Mouse (Mus musculus): ENCODE measurements around the gene Syne2. TPM values are rescaled to one million over a fixed set of nuclear protein-coding genes. Genes with fewer than 3 reads are reported as not detected.

The Syne2 gene
- polyA plus RNA-seq, 1 experiment from 2014 or later: 137 TPM

DNA sequence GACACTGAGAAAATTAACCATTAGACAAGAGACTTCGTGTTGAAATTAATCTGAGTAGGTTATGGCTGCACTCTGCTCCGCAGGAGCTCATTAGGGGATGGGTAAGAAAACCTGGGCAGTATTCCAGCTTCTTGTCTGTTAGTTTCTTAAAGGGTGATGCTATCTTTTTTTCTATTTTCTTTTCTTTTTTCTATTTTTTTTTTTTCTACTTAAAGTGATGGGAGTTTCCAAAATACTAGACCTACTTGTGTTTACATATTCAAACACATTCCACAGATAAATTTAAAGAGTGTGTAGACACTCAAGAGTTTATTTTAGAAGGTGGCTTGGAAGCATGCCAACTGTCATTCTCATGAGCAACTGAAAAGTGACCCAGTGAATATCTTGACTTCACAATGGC lies 177.2 kb downstream of the Syne2 start:
- peaks cover 92% of the 10 kb centered on the region for H3K36me3 ChIP-seq (ENCODE audit: poor library complexity, severe bottlenecking)
- WGBS: 29% methylated on average over 2 of the region's 2 CpGs
- H3K9me3 ChIP-seq (replicated peaks): no peaks in the 10 kb centered on the region

GRCm38 (mm10) chr12:75997547-75997946 lies 179.6 kb downstream of the Syne2 start:
- ATAC-seq: no peak
- Histone ChIP-seq H3K27me3 (no peaks in the 10 kb centered on the region), H3K4me2 (no peak overlapping the region), H3K36me3 (ENCODE audit: poor library complexity, severe bottlenecking) (peaks cover 91% of the 10 kb centered on the region), H3K9ac (no peak overlapping the region), H3K27ac (no peak overlapping the region), H3K4me1 (no peaks in the 10 kb centered on the region), H3K9me3 (replicated peaks) (no peaks in the 10 kb centered on the region), H3K4me3 (no peak overlapping the region)
- WGBS: 95% methylated on average over 5 of the region's 5 CpGs

More for the DNA sequence above, 177.2 kb downstream of the Syne2 start:
- Histone ChIP-seq H3K9ac (no peak overlapping the region), H3K4me1 (no peaks in the 10 kb centered on the region), H3K27me3 (no peaks in the 10 kb centered on the region), H3K27ac (no peak overlapping the region), H3K4me2 (no peak overlapping the region), H3K4me3 (no peak overlapping the region)
- ATAC-seq: no peak

- no peak for ATAC-seq
- H3K9ac ChIP-seq: no peak overlapping the region
- no peaks in the 10 kb centered on the region for H3K9me3 ChIP-seq (replicated peaks)
- H3K4me3 ChIP-seq: no peak overlapping the region
- H3K4me1 ChIP-seq: no peaks in the 10 kb centered on the region
- H3K27me3 ChIP-seq: no peaks in the 10 kb centered on the region
- WGBS: 94% methylated on average over 2 of the region's 2 CpGs
- no peak overlapping the region for H3K27ac ChIP-seq
- H3K36me3 ChIP-seq (ENCODE audit: poor library complexity, severe bottlenecking): peaks cover 91% of the 10 kb centered on the region
- H3K4me2 ChIP-seq: no peak overlapping the region
Measured at GRCm38 (mm10) chr12:75998416-75998815, 180.5 kb downstream of the Syne2 start.

DNA sequence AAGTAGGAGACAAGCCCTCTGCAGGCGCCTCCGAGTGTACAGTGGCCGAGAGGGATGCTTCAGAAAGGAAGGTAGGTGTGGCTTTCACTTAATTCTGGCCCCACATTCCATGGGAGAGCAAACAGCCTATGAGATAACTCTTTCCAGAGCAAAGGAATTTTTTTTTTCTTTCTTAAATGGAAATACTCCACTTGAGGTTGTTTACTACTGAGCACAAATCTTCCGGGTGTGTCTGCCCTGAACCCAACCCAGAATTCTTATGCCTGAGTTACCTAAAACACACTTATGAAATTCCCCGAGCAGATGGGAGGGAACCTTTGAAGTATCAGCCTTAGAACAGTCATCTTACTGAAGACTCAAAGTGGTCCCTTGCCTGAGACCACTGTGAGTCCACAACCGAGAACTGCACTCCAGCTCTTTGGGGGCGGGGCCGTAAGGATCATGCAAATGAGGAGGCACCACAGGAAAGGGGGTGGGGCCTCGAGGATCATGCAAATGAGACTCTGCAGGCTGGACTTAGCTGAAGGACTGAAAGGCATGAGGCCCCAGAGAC lies 186.8 kb downstream of the Syne2 start:
- Histone ChIP-seq H3K27ac (no peak overlapping the region), H3K9me3 (replicated peaks) (no peaks in the 10 kb centered on the region)

GRCm38 (mm10) chr12:76008991-76009390 lies 191.1 kb downstream of the Syne2 start:
- 68% methylated on average over 6 of the region's 6 CpGs for WGBS
- Histone ChIP-seq H3K27ac (no peak overlapping the region), H3K4me3 (no peak overlapping the region), H3K4me2 (no peak overlapping the region), H3K4me1 (peaks cover 5% of the 10 kb centered on the region; the same call in 1 of the 2 replicates), H3K36me3 (ENCODE audit: poor library complexity, severe bottlenecking) (peaks cover 57% of the 10 kb centered on the region), H3K27me3 (no peaks in the 10 kb centered on the region), H3K9ac (no peak overlapping the region), H3K9me3 (replicated peaks) (no peaks in the 10 kb centered on the region)
- no peak for ATAC-seq

More for the DNA sequence above, 186.8 kb downstream of the Syne2 start:
- Histone ChIP-seq H3K27me3 (no peaks in the 10 kb centered on the region), H3K36me3 (ENCODE audit: poor library complexity, severe bottlenecking) (peaks cover 83% of the 10 kb centered on the region), H3K4me3 (no peak overlapping the region), H3K4me1 (peaks cover 5% of the 10 kb centered on the region; the same call in 1 of the 2 replicates), H3K9ac (no peak overlapping the region), H3K4me2 (no peak overlapping the region)
- peak; percentile 86; the same call in 1 of the 2 replicates for ATAC-seq
- WGBS: 41% methylated on average over 9 of the region's 9 CpGs

GRCm38 (mm10) chr12:76012789-76013188 lies 194.9 kb downstream of the Syne2 start:
- Histone ChIP-seq H3K27ac (no peak overlapping the region), H3K9ac (no peak overlapping the region), H3K4me3 (no peak overlapping the region), H3K4me1 (no peaks in the 10 kb centered on the region), H3K4me2 (no peak overlapping the region), H3K36me3 (ENCODE audit: poor library complexity, severe bottlenecking) (peaks cover 56% of the 10 kb centered on the region), H3K27me3 (no peaks in the 10 kb centered on the region), H3K9me3 (replicated peaks) (no peaks in the 10 kb centered on the region)
- no peak for ATAC-seq
- 94% methylated on average over 3 of the region's 4 CpGs for WGBS

GRCm38 (mm10) chr12:76013480-76013879 lies 195.5 kb downstream of the Syne2 start:
- Histone ChIP-seq H3K36me3 (ENCODE audit: poor library complexity, severe bottlenecking) (peaks cover 56% of the 10 kb centered on the region), H3K27ac (no peak overlapping the region), H3K4me3 (no peak overlapping the region), H3K9ac (no peak overlapping the region), H3K4me1 (no peaks in the 10 kb centered on the region), H3K27me3 (no peaks in the 10 kb centered on the region), H3K4me2 (no peak overlapping the region), H3K9me3 (replicated peaks) (no peaks in the 10 kb centered on the region)
- 8% methylated on average over 4 of the region's 4 CpGs for WGBS
- no peak for ATAC-seq

DNA sequence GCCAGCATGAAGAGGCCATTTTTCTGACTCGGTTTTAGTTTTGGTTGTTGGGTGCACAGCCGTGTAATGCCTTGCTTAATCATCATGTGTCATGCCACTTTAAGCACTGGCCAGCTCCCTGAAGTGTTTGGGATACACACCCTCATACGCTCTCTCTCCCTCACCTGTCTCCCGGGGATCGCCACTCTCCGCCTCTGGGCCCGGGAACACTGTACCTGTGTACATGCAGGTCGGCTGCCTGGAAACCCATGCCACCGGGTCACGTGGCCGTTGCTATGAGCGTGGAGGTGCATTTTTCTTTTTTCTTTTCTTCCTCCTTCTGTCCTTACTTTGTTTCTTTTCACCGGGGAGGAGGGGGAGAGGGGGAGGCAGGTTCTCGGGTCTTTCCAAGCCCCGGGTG lies 197.1 kb downstream of the Syne2 start:
- peaks cover 56% of the 10 kb centered on the region for H3K36me3 ChIP-seq (ENCODE audit: poor library complexity, severe bottlenecking)
- H3K9me3 ChIP-seq (replicated peaks): no peaks in the 10 kb centered on the region
- no peak overlapping the region for H3K4me3 ChIP-seq
- H3K27me3 ChIP-seq: no peaks in the 10 kb centered on the region
- H3K27ac ChIP-seq: no peak overlapping the region
- no peak for ATAC-seq
- H3K4me1 ChIP-seq: no peaks in the 10 kb centered on the region
- H3K9ac ChIP-seq: no peak overlapping the region
- 83% methylated on average over 14 of the region's 15 CpGs for WGBS
- no peak overlapping the region for H3K4me2 ChIP-seq

DNA sequence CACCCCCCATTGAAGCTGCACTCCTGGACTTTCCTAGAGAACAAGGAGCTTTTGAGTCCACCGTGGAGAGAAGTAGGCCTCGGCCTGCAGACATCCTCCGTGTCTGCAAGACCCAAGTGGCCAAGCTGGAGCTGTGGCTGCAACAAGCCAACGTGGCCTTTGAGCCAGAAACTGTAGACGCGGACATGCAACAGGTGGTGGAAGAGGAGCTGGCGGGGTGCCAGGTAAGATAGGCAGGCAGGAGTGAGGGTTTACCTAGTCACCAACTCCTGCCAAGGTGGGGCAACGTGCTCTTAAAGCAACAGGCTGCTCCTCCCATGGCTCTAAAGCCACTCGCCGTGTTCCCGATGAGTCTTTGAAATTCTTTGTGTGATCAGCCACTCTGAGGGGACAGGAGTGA lies 197.6 kb downstream of the Syne2 start:
- H3K4me3 ChIP-seq: no peak overlapping the region
- 86% methylated on average over 11 of the region's 11 CpGs for WGBS
- peaks cover 56% of the 10 kb centered on the region for H3K36me3 ChIP-seq (ENCODE audit: poor library complexity, severe bottlenecking)
- H3K4me1 ChIP-seq: no peaks in the 10 kb centered on the region
- H3K9me3 ChIP-seq (replicated peaks): no peaks in the 10 kb centered on the region
- H3K27me3 ChIP-seq: no peaks in the 10 kb centered on the region
- H3K9ac ChIP-seq: no peak overlapping the region
- no peak overlapping the region for H3K27ac ChIP-seq
- ATAC-seq: no peak
- no peak overlapping the region for H3K4me2 ChIP-seq

GRCm38 (mm10) chr12:76016123-76017101 lies 198.5 kb downstream of the Syne2 start:
- Histone ChIP-seq H3K27ac (no peak overlapping the region), H3K27me3 (no peaks in the 10 kb centered on the region), H3K9ac (no peak overlapping the region), H3K4me3 (no peak overlapping the region), H3K36me3 (ENCODE audit: poor library complexity, severe bottlenecking) (peaks cover 62% of the 10 kb centered on the region), H3K4me1 (no peaks in the 10 kb centered on the region), H3K4me2 (no peak overlapping the region), H3K9me3 (replicated peaks) (no peaks in the 10 kb centered on the region)
- ATAC-seq: 0 out of 2 replicates have a peak, but pooled peaks have one; percentile 43
- whole genome bisulfite sequencing: 74% methylated on average over 14 of the region's 14 CpGs

- Histone ChIP-seq H3K4me2 (no peak overlapping the region), H3K9me3 (replicated peaks) (no peaks in the 10 kb centered on the region), H3K36me3 (ENCODE audit: poor library complexity, severe bottlenecking) (peaks cover 78% of the 10 kb centered on the region), H3K9ac (no peak overlapping the region), H3K27me3 (no peaks in the 10 kb centered on the region), H3K4me3 (no peak overlapping the region), H3K4me1 (no peaks in the 10 kb centered on the region), H3K27ac (no peak overlapping the region)
- 85% methylated on average over 8 of the region's 8 CpGs for WGBS
- no peak for ATAC-seq
Measured at GRCm38 (mm10) chr12:76018640-76019039, 200.7 kb downstream of the Syne2 start.

DNA sequence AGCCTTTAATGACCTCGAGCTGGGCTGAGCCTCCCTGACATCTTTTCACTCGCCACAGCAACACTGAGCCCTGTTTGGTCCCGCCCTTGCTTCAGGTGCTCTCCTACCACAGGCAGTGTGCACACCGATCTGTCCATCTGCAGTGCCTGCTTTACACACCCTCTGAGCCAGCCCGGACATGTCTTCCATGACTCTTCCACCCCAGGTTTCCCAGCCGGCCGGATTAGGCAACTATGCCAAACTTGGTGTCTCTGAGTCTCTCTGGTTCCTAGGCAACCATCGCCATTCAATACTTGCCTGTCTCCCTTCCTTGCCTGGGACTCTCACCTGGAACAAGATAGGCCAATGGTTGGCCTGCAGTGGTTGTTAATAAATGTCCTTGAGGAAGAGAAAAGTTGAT lies 224.4 kb downstream of the Syne2 start:
- Histone ChIP-seq H3K4me1 (no peaks in the 10 kb centered on the region), H3K9me3 (replicated peaks) (no peaks in the 10 kb centered on the region), H3K27ac (no peak overlapping the region), H3K4me3 (no peak overlapping the region), H3K27me3 (no peaks in the 10 kb centered on the region), H3K36me3 (ENCODE audit: poor library complexity, severe bottlenecking) (peaks cover 87% of the 10 kb centered on the region), H3K9ac (no peak overlapping the region), H3K4me2 (no peak overlapping the region)
- ATAC-seq: no peak
- WGBS: 85% methylated on average over 8 of the region's 8 CpGs

Measured in forebrain, embryonic 13.5 days (tissue).